Mouse (Mus musculus): ENCODE measurements at regions not wholly inside any gene's neighbourhood (a gene's known extent, or its start where the extent isn't known, plus 50 kb on each side); places are given as distances from the start of the nearest gene placed in this dataset.

- DNase-seq: no peak
These were observed 92.5 kb upstream of the Ift57 start for GRCm38 (mm10) chr16:49606500-49606899.

- DNase-seq: no peak
These were observed 84.2 kb upstream of the Ift57 start for GRCm38 (mm10) chr16:49614801-49615200.

DNA sequence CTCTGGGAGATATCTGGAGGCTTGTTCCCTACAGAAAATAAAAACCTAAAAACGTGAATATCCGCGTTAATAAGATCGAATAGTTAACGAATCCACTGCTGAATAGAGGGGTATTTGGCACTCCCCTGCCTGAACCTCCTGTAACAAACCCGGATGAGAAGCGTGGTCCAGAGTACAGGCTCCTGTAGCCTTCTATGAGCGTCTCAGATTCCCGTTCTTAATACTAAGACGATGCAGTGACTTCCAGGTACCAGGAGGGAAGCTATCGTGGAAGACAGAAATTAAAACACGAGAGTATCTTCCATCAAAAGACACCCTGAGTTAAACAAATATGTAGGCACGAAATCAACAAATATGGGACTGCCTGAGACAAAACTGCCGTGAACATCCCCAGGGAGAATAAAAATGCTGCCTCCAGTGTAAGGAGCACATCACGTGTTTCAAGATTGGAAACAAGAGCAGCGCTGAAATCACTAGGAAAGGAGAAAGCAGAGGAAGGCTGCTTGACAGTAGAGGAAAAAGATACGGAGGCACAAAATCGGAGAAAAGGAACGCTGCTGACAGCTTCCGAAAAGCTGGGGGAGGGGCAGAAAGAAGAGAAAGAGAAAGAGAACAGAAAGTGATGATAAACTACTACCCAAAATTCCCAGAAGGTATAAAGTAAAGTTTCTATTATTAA, 83.6 kb upstream of the Ift57 start:
- DNase-seq: no peak

GRCm38 (mm10) chr16:49616263-49616872, 82.7 kb upstream of the Ift57 start:
- no peak for DNase-seq

GRCm38 (mm10) chr16:49633502-49633901, 65.5 kb upstream of the Ift57 start:
- peak; percentile 16 for DNase-seq

DNA sequence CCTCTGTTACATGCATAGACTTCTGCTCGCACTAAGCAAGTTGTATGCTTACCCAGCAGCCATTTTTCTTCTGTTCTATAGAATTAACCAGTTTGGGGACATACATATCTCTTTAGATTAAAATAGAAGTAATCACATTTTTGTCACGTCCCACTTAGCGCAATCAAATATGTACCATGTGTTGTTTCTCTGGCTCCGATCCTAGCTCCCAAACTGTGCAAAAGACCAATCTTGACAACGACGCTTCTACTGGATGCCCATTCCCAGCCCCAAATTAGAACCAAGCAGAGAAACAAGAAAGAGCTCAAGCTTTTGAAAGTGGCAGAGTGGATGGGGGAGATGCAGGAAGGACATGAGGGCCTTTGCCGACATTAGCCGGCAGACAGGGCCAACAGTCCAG, 63.5 kb upstream of the Ift57 start:
- no peak for DNase-seq

DNA sequence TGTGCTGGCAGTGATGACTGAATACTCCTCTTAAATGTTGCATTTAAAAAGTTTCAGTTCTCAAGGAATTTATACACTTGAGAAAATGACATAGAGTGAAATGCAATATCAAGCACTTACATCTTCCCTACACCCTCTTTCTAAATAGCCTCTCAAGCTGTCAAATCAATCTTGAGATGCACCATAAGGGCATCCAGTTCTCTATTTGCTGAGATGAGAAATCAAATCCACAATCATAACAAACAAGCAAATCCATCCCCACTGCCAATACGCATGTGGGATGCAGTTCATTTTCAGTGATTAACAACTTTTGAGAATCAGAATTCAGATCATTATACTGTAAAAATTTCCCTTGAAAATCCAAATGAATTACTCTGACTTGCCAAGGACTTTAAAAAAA, 62.6 kb upstream of the Ift57 start:
- no peak for DNase-seq

DNA sequence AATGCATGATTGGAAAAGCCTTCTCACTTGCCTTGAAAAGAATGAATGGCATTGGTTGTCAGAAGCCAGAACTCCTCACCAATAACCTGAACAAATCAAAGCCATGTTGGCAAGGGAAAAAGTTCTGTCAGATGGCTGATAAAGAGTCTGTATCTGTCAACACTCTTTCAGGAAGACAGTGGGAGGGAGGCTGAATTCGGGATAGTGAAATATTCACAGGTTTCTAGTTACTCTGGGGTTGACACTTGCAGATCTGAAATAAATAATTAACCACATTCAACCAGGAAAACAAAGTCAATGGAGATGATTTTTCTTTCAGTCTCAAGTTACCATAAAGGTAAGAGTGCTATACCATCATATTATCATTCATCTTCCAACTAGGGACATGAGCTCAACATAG, 56.3 kb upstream of the Ift57 start:
- DNase-seq: no peak

DNA sequence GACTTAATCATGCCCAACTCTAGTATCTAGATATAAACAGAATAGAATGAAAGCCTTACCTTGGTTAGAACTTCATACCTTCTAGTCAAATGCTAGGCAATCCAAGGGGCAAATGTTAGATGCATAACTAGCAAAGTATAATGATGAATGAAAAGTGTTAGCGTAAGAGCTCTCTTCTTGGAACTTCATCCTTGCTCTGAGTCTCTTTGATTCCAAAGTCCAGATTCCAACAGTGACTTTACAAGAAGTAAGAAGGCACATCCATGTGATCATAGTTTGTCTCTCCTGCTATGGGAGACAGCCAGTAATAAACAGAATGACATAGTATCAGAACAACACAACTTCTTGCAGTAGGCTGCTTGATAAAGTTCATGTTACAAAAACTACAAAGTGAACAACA, 54.6 kb upstream of the Ift57 start:
- no peak for DNase-seq

DNA sequence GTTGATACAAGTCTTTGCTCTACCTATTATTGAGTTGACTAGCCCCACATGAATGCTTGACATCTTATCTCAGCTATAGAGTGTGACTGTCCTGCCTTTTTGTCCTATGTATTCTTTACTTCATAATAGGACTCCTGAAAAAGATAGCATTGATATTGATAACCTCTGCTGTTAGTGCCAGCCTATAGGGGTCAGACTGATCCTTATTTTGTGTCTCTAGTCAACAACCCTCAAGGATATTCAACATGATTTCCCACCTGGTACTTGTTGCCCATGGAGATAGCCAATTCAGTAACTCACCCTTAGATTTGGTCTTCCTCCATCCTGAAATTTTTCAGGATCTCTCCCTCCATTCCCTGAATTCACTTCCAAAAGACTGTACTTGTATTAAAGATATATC, 52.6 kb upstream of the Ift57 start:
- DNase-seq: no peak

Data from layer of hippocampus, adult 9-11 months (tissue).